Mouse (Mus musculus): ENCODE data around the gene Epm2a. TPM values are rescaled to one million over a fixed set of nuclear protein-coding genes. Genes with fewer than 3 reads are reported as not detected.
A peak's percentile ranks its signal among the peaks of the same experiment; 100 is the strongest.
"Not testable (repeated sequence)": the region's sequence is repeated elsewhere in the genome, so short reads cannot be mapped to it uniquely, and the experiment has no call there.

Epm2a gene
- polyA plus RNA-seq, 1 experiment from 2014 or later: 1.6 TPM

GRCm38 (mm10) chr10:11344536-11345468, 1.6 kb downstream of the Epm2a start:
- Histone ChIP-seq H3K9ac (replicated peaks) (no peak overlapping the region), H3K4me1 (replicated peaks) (0 out of 2 replicates have a peak, but pooled peaks cover 4% of the 10 kb centered on the region), H3K27me3 (0 out of 2 replicates have a peak, but pooled peaks cover 4% of the 10 kb centered on the region), H3K36me3 (no peaks in the 10 kb centered on the region), H3K27ac (no peak overlapping the region), H3K9me3 (peaks cover 6% of the 10 kb centered on the region; the same call in 1 of the 2 replicates), H3K4me2 (replicated peaks) (0 out of 2 replicates have a peak overlapping the region, but pooled peaks have one; percentile 66), H3K4me3 (replicated peaks) (no peak overlapping the region)
- no peak for ATAC-seq
- 83% methylated on average over 18 of the region's 18 CpGs for WGBS

- H3K4me2 ChIP-seq (replicated peaks); H3K9ac ChIP-seq (replicated peaks); H3K9me3 ChIP-seq; H3K27ac ChIP-seq; ATAC-seq; H3K27me3 ChIP-seq; H3K36me3 ChIP-seq; H3K4me1 ChIP-seq (replicated peaks); H3K4me3 ChIP-seq (replicated peaks): not testable (repeated sequence)
- WGBS: 89% methylated on average over 3 of the region's 3 CpGs
Observed at GRCm38 (mm10) chr10:11350243-11350974, 7.2 kb downstream of the Epm2a start.

- WGBS: 88% methylated on average over 8 of the region's 8 CpGs
- no peak for ATAC-seq
- Histone ChIP-seq H3K9me3 (no peaks in the 10 kb centered on the region), H3K4me3 (replicated peaks) (no peak overlapping the region), H3K4me2 (replicated peaks) (no peak overlapping the region), H3K27me3 (no peaks in the 10 kb centered on the region), H3K9ac (replicated peaks) (no peak overlapping the region), H3K36me3 (no peaks in the 10 kb centered on the region), H3K27ac (no peak overlapping the region), H3K4me1 (replicated peaks) (no peaks in the 10 kb centered on the region)
Observed at GRCm38 (mm10) chr10:11354609-11355008, 11.4 kb downstream of the Epm2a start.

GRCm38 (mm10) chr10:11361985-11362692, 18.9 kb downstream of the Epm2a start:
- Histone ChIP-seq H3K27ac (no peak overlapping the region), H3K9ac (replicated peaks) (no peak overlapping the region), H3K27me3 (no peaks in the 10 kb centered on the region), H3K4me2 (replicated peaks) (no peak overlapping the region), H3K4me1 (replicated peaks) (no peaks in the 10 kb centered on the region), H3K4me3 (replicated peaks) (no peak overlapping the region), H3K36me3 (no peaks in the 10 kb centered on the region), H3K9me3 (no peaks in the 10 kb centered on the region)
- 61% methylated on average over 5 of the region's 5 CpGs for WGBS
- peak; percentile 78 for ATAC-seq

GRCm38 (mm10) chr10:11362896-11363487, 19.8 kb downstream of the Epm2a start:
- H3K27me3 ChIP-seq: no peaks in the 10 kb centered on the region
- no peaks in the 10 kb centered on the region for H3K4me1 ChIP-seq (replicated peaks)
- no peak overlapping the region for H3K4me3 ChIP-seq (replicated peaks)
- H3K9ac ChIP-seq (replicated peaks): no peak overlapping the region
- H3K4me2 ChIP-seq (replicated peaks): no peak overlapping the region
- no peaks in the 10 kb centered on the region for H3K9me3 ChIP-seq
- 78% methylated on average over 12 of the region's 12 CpGs for WGBS
- peak; percentile 60 for ATAC-seq
- H3K27ac ChIP-seq: no peak overlapping the region
- H3K36me3 ChIP-seq: no peaks in the 10 kb centered on the region

GRCm38 (mm10) chr10:11381302-11381701, 38.1 kb downstream of the Epm2a start:
- no peak for ATAC-seq
- Histone ChIP-seq H3K9ac (replicated peaks) (no peak overlapping the region), H3K4me2 (replicated peaks) (no peak overlapping the region), H3K4me3 (replicated peaks) (no peak overlapping the region), H3K9me3 (no peaks in the 10 kb centered on the region), H3K36me3 (no peaks in the 10 kb centered on the region), H3K27ac (no peak overlapping the region), H3K27me3 (no peaks in the 10 kb centered on the region), H3K4me1 (replicated peaks) (no peaks in the 10 kb centered on the region)
- 71% methylated on average over 2 of the region's 2 CpGs for WGBS

- Histone ChIP-seq H3K27ac (no peak overlapping the region), H3K27me3 (no peaks in the 10 kb centered on the region), H3K4me1 (replicated peaks) (no peaks in the 10 kb centered on the region), H3K4me2 (replicated peaks) (no peak overlapping the region), H3K9ac (replicated peaks) (no peak overlapping the region), H3K36me3 (no peaks in the 10 kb centered on the region), H3K9me3 (no peaks in the 10 kb centered on the region), H3K4me3 (replicated peaks) (no peak overlapping the region)
- 78% methylated on average over 5 of the region's 5 CpGs for WGBS
- 0 out of 2 replicates have a peak, but pooled peaks have one; percentile 37 for ATAC-seq
Observed at GRCm38 (mm10) chr10:11410926-11411325, 67.7 kb downstream of the Epm2a start.

GRCm38 (mm10) chr10:11420071-11420470, 76.9 kb downstream of the Epm2a start:
- Histone ChIP-seq H3K9ac (replicated peaks) (no peak overlapping the region), H3K4me3 (replicated peaks) (no peak overlapping the region), H3K27ac (no peak overlapping the region), H3K9me3 (no peaks in the 10 kb centered on the region), H3K36me3 (no peaks in the 10 kb centered on the region), H3K4me1 (replicated peaks) (no peaks in the 10 kb centered on the region), H3K4me2 (replicated peaks) (no peak overlapping the region), H3K27me3 (no peaks in the 10 kb centered on the region)
- ATAC-seq: no peak
- 96% methylated on average over 3 of the region's 3 CpGs for WGBS

GRCm38 (mm10) chr10:11429059-11429812, 86.0 kb downstream of the Epm2a start:
- Histone ChIP-seq H3K27me3 (no peaks in the 10 kb centered on the region), H3K27ac (no peak overlapping the region), H3K9ac (replicated peaks) (no peak overlapping the region), H3K4me3 (replicated peaks) (no peak overlapping the region), H3K9me3 (no peaks in the 10 kb centered on the region), H3K4me2 (replicated peaks) (no peak overlapping the region), H3K4me1 (replicated peaks) (no peaks in the 10 kb centered on the region), H3K36me3 (no peaks in the 10 kb centered on the region)
- ATAC-seq: no peak
- 60% methylated on average over 12 of the region's 12 CpGs for WGBS

- no peaks in the 10 kb centered on the region for H3K4me1 ChIP-seq (replicated peaks)
- H3K9me3 ChIP-seq: no peaks in the 10 kb centered on the region
- WGBS: 69% methylated on average over 1 of the region's 1 CpGs
- no peak overlapping the region for H3K4me2 ChIP-seq (replicated peaks)
- no peak for ATAC-seq
- no peaks in the 10 kb centered on the region for H3K27me3 ChIP-seq
- H3K4me3 ChIP-seq (replicated peaks): no peak overlapping the region
- H3K9ac ChIP-seq (replicated peaks): no peak overlapping the region
- H3K36me3 ChIP-seq: no peaks in the 10 kb centered on the region
- H3K27ac ChIP-seq: no peak overlapping the region
Observed at GRCm38 (mm10) chr10:11436961-11437360, 93.8 kb downstream of the Epm2a start.

GRCm38 (mm10) chr10:11438461-11438860, 95.3 kb downstream of the Epm2a start:
- no peak for ATAC-seq
- H3K4me2 ChIP-seq (replicated peaks): no peak overlapping the region
- no peaks in the 10 kb centered on the region for H3K9me3 ChIP-seq
- H3K4me1 ChIP-seq (replicated peaks): no peaks in the 10 kb centered on the region
- H3K4me3 ChIP-seq (replicated peaks): no peak overlapping the region
- H3K36me3 ChIP-seq: no peaks in the 10 kb centered on the region
- H3K9ac ChIP-seq (replicated peaks): no peak overlapping the region
- no peaks in the 10 kb centered on the region for H3K27me3 ChIP-seq
- WGBS: 88% methylated on average over 10 of the region's 10 CpGs
- no peak overlapping the region for H3K27ac ChIP-seq
